Mouse (Mus musculus) lung, adult 2 months (tissue): ENCODE results near the gene Tyms.

Source experiments
- CTCF ChIP-seq: fragments of 200-500 bp; IDR thresholded peaks from 2 replicates; pipeline ENCODE4 v1.5.1; 2011; ENCODE audit warnings: mild to moderate bottlenecking, low read length, control low read depth; ENCODE audit not compliant: insufficient read depth
- POLR2A ChIP-seq: fragments of 200-500 bp; IDR thresholded peaks from 2 replicates; pipeline ENCODE4 v1.6.1; 2011; ENCODE audit warnings: low read depth, mild to moderate bottlenecking, control low read depth, low read length, borderline replicate concordance; ENCODE audit errors: extremely low read depth

GRCm38 (mm10) chr5:30072377-30072776 lies 1.0 kb downstream of the Tyms start:
- TF ChIP-seq POLR2A: no peak
- no peak for TF ChIP-seq CTCF
